Mouse (Mus musculus): ENCODE measurements around the gene Usp32.

The Usp32 gene

GRCm38 (mm10) chr11:84985421-84985820 is 154.5 kb downstream of the Usp32 start:
- in situ Hi-C loops (cut with MboI, MseI) = no loop called here

- in situ Hi-C loops (cut with MboI, MseI) = no loop called here
These were observed 159.3 kb downstream of the Usp32 start for GRCm38 (mm10) chr11:84980697-84981096.

GRCm38 (mm10) chr11:84979351-84979750 is 160.6 kb downstream of the Usp32 start:
- in situ Hi-C loops (cut with MboI, MseI) = no loop called here

- in situ Hi-C loops (cut with MboI, MseI) = no loop called here
These were observed 161.8 kb downstream of the Usp32 start for GRCm38 (mm10) chr11:84978113-84978512.

- in situ Hi-C loops (cut with MboI, MseI) = no loop called here
These were observed 162.5 kb downstream of the Usp32 start for GRCm38 (mm10) chr11:84977385-84977952.

- in situ Hi-C loops (cut with MboI, MseI) = no loop called here
These were observed 163.3 kb downstream of the Usp32 start for GRCm38 (mm10) chr11:84976706-84977105.

GRCm38 (mm10) chr11:84974582-84974981 is 165.4 kb downstream of the Usp32 start:
- in situ Hi-C loops (cut with MboI, MseI) = no loop called here

GRCm38 (mm10) chr11:84973661-84974060 is 166.3 kb downstream of the Usp32 start:
- in situ Hi-C loops (cut with MboI, MseI) = no loop called here

GRCm38 (mm10) chr11:84972067-84972466 is 167.9 kb downstream of the Usp32 start:
- in situ Hi-C loops (cut with MboI, MseI) = no loop called here

- in situ Hi-C loops (cut with MboI, MseI) = no loop called here
These were observed 171.2 kb downstream of the Usp32 start for GRCm38 (mm10) chr11:84968775-84969174.

GRCm38 (mm10) chr11:84968309-84968708 is 171.7 kb downstream of the Usp32 start:
- in situ Hi-C loops (cut with MboI, MseI) = no loop called here

- in situ Hi-C loops (cut with MboI, MseI) = no loop called here
These were observed 172.8 kb downstream of the Usp32 start for GRCm38 (mm10) chr11:84967113-84967512.

GRCm38 (mm10) chr11:84966696-84967095 is 173.3 kb downstream of the Usp32 start:
- in situ Hi-C loops (cut with MboI, MseI) = no loop called here

- in situ Hi-C loops (cut with MboI, MseI) = no loop called here
These were observed 176.4 kb downstream of the Usp32 start for GRCm38 (mm10) chr11:84963556-84963955.

GRCm38 (mm10) chr11:84962536-84962935 is 177.4 kb downstream of the Usp32 start:
- in situ Hi-C loops (cut with MboI, MseI) = no loop called here

GRCm38 (mm10) chr11:84961571-84961970 is 178.4 kb downstream of the Usp32 start:
- in situ Hi-C loops (cut with MboI, MseI) = no loop called here

- in situ Hi-C loops (cut with MboI, MseI) = no loop called here
These were observed 179.2 kb downstream of the Usp32 start for GRCm38 (mm10) chr11:84960780-84961179.

GRCm38 (mm10) chr11:84960291-84960690 is 179.7 kb downstream of the Usp32 start:
- in situ Hi-C loops (cut with MboI, MseI) = no loop called here

GRCm38 (mm10) chr11:84959701-84960181 is 180.2 kb downstream of the Usp32 start:
- in situ Hi-C loops (cut with MboI, MseI) = no loop called here

GRCm38 (mm10) chr11:84959181-84959580 is 180.8 kb downstream of the Usp32 start:
- in situ Hi-C loops (cut with MboI, MseI) = no loop called here

GRCm38 (mm10) chr11:84958271-84958630 is 181.7 kb downstream of the Usp32 start:
- in situ Hi-C loops (cut with MboI, MseI) = no loop called here

- in situ Hi-C loops (cut with MboI, MseI) = no loop called here
These were observed 182.2 kb downstream of the Usp32 start, which contains the start of gene Car4 for GRCm38 (mm10) chr11:84957591-84958270. Gene Car4, plus strand, starts transcription at chr11:84957786.

GRCm38 (mm10) chr11:84957171-84957570 is 182.8 kb downstream of the Usp32 start:
- in situ Hi-C loops (cut with MboI, MseI) = no loop called here

Measured in T-helper 17 cell (primary cell).